Mouse (Mus musculus): ENCODE results near the gene Lin37. TPM values are rescaled to one million over a fixed set of nuclear protein-coding genes. Genes with fewer than 3 reads are reported as not detected.

Lin37 gene
- polyA plus RNA-seq, 1 experiment = 47.7 TPM

DNA sequence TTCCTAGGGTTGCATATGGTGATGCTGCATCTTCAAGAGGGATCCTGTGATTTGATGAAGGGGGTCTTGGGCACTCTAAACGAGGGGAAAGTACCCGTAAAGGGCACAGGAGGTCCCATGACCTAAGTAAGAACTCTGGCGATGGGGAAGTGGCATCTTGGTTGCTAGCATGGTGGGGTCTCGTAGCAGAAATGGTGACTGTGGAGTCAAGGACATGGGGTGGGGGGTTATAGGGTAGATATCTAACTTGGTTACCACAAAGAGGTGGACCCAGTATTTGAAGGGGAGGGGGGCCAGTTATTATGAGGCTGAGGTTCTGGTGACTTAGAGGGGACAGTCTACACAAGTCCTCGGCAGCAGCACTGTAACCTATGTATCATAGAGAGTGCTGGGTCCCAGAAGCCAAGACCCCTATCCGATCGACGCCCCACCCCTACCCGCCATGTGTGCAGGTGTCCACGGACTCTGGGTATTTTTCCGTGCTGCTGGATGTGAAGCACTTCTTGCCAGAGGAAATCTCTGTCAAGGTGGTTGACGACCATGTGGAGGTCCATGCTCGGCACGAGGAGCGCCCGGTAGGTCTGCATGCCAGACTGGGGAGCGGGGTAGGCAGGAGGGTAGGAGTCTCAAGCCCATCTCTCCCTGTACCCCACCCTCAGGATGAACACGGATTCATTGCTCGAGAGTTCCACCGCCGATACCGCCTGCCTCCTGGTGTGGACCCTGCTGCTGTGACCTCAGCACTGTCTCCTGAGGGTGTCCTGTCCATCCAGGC, 5.6 kb downstream of the Lin37 start:
- Histone ChIP-seq H3K4me1 (ENCODE audit: control insufficient read depth, insufficient read depth, low read length) (peaks cover 1% of the 10 kb centered on the region; the same call in 1 of the 2 replicates), H3K27ac (ENCODE audit: control insufficient read depth, insufficient read depth, low read depth, low read length, poor library complexity) (no peak overlapping the region), H3K4me3 (replicated peaks; ENCODE audit: control insufficient read depth, low read depth, low read length) (peak overlapping the region; percentile 40)
- no peak for TF ChIP-seq POLR2A (IDR thresholded peaks at IDR 0.05; ENCODE audit: borderline replicate concordance, control insufficient read depth, low read depth, low read length)
- TF ChIP-seq CTCF (IDR thresholded peaks at IDR 0.05; ENCODE audit: control insufficient read depth, insufficient read depth, low read length) = no peak
- WGBS = 78% methylated on average over 22 of the region's 22 CpGs

DNA sequence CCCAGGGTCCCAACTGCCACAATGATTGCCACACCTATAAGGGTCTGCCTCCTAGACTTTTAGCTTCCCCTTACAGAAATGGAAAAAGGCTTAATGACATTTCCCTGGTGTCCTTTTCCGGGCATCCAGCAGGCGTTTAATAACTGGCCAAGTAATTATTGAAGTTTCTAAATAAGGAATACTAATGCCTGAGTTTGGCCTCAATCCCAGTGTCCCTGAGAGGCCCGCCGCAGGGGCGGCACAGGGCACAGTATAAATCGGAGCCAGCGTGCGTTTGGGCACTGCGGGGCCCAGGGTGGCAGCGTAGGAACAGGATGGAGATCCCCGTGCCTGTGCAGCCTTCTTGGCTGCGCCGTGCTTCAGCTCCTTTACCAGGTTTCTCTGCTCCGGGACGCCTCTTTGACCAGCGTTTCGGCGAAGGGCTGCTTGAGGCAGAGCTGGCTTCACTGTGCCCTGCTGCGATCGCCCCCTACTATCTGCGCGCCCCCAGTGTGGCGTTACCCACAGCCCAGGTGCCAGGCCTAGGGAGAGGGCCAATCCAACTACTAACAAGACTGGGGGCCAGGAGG, 6.5 kb downstream of the Lin37 start:
- WGBS = 3% methylated on average over 23 of the region's 23 CpGs
- Histone ChIP-seq H3K4me1 (ENCODE audit: control insufficient read depth, insufficient read depth, low read length) (no peaks in the 10 kb centered on the region; the same call in 1 of the 2 replicates), H3K27ac (ENCODE audit: control insufficient read depth, insufficient read depth, low read depth, low read length, poor library complexity) (peak overlapping the region; percentile 80), H3K4me3 (replicated peaks; ENCODE audit: control insufficient read depth, low read depth, low read length) (peak overlapping the region; percentile 69)
- TF ChIP-seq CTCF (IDR thresholded peaks at IDR 0.05; ENCODE audit: control insufficient read depth, insufficient read depth, low read length) (no peak), POLR2A (IDR thresholded peaks at IDR 0.05; ENCODE audit: borderline replicate concordance, control insufficient read depth, low read depth, low read length) (no peak)

DNA sequence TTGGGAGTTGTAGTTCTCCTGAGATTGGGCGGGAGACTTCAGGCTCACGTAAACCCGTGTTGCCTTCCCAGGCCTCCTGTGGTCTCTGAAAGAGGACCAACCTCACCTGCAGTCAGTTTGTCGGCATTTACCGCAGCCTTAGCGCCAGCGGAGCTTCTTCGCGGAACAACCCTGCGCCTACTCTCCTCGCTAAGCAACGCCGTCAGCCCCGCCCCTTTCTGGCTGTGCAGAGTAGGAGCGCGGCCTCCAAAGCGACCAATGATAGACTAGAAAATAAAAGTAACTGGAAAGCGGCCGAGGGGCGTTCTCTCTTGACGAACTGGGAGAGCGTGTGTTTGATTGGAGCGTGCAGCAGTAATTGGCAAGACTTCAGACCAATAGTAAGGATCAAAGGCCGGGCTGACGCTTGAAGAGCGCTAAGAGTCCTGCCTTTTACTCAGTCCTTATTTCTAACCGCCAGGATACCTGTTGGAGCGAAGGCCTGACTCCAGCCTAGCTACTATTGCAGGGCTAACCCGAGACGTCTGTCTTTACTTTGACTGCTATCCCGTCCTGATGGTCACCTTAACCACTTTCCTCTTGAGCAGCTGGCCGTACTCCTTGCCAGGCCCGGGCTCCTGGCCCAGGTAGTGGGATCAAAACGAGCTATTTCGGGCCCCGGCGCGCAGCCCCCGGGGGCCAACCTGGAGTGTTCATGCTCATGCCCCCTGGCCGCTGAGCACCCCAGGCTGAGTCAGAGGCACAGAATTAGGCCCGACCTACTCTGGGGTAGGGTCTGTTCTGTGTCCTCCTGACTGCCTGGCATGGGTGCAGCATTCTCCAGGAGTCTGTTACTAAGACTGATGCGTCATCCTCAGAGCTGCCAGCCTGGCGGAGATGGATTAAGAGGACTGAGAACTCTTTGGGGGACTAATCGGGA, 7.3 kb downstream of the Lin37 start, which contains the start of the genes Hspb6 and Proser3:
Gene Hspb6 (plus strand): TSS at position 77 of the 919 bp plus-strand sequence.
Gene Proser3 (minus strand): TSS at position 198 of the 919 bp plus-strand sequence.
- Histone ChIP-seq H3K27ac (ENCODE audit: control insufficient read depth, insufficient read depth, low read depth, low read length, poor library complexity) (peak within 1 kb of the TSS; percentile 88), H3K4me3 (replicated peaks; ENCODE audit: control insufficient read depth, low read depth, low read length) (peak within 1 kb of the TSS; percentile 90), H3K4me1 (ENCODE audit: control insufficient read depth, insufficient read depth, low read length) (no peaks in the 10 kb centered on the region; the same call in 1 of the 2 replicates)
- TF ChIP-seq POLR2A (IDR thresholded peaks at IDR 0.05; ENCODE audit: borderline replicate concordance, control insufficient read depth, low read depth, low read length) (peak; percentile 60), CTCF (IDR thresholded peaks at IDR 0.05; ENCODE audit: control insufficient read depth, insufficient read depth, low read length) (no peak)
- under 1% methylated on average over 44 of the region's 44 CpGs for WGBS

DNA sequence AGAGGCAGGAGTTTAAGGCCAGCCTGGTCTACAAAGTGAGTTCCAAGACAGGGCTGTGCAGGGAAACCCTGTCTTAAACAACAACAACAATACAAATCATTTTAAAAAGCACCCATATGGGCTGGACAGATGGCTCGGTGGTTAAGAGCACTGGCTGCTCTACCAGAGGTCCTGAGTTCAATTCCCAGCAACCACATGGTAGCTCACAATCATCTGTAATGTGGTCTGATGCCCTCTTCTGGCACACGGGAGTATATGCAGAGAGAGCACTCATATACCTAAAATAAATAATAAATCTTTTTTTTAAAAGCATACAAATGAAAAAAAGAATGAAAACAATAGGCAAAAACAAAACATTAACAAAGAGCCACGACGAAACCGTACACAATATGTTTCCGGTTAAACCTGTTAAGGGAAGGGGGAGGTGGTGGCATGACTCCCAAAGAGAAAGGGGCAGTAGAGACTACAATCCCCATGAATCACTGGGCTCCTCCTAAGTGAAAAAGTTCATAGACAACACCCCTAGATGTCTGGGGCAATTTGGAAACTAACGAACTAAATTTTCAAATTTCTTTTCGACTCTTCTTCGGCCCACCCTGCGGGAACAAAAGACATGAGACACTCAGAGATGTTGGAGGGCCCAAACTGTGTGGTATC, 8.1 kb downstream of the Lin37 start:
- Histone ChIP-seq H3K4me3 (replicated peaks; ENCODE audit: control insufficient read depth, low read depth, low read length) (peak overlapping the region; percentile 90), H3K27ac (ENCODE audit: control insufficient read depth, insufficient read depth, low read depth, low read length, poor library complexity) (peak overlapping the region; percentile 88), H3K4me1 (ENCODE audit: control insufficient read depth, insufficient read depth, low read length) (no peaks in the 10 kb centered on the region; the same call in 1 of the 2 replicates)
- TF ChIP-seq POLR2A (IDR thresholded peaks at IDR 0.05; ENCODE audit: borderline replicate concordance, control insufficient read depth, low read depth, low read length) (no peak), CTCF (IDR thresholded peaks at IDR 0.05; ENCODE audit: control insufficient read depth, insufficient read depth, low read length) (0 out of 2 replicates have a peak, but pooled peaks have one; percentile 7)
- WGBS = under 1% methylated on average over 10 of the region's 10 CpGs

DNA sequence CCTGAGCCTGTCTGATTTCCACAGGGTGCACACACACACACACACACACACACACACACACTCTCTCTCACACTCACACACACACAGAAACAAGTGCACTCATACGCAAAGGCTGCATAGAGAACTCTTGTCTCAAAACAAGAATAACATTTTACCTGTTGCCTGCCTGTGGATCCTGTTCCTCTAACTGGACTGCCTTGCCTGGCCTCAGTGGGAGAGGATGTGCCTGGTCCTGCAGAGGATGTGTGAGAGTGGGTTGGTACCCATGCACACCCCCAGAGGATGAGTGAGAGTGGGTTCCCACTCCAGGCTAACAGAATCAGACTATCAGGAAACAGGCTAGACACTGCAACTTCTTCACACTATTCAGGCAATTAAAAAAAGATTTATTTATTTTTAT, 9.0 kb downstream of the Lin37 start:
- TF ChIP-seq CTCF (IDR thresholded peaks at IDR 0.05; ENCODE audit: control insufficient read depth, insufficient read depth, low read length) (no peak), POLR2A (IDR thresholded peaks at IDR 0.05; ENCODE audit: borderline replicate concordance, control insufficient read depth, low read depth, low read length) (no peak)
- Histone ChIP-seq H3K4me3 (replicated peaks; ENCODE audit: control insufficient read depth, low read depth, low read length) (no peak overlapping the region), H3K27ac (ENCODE audit: control insufficient read depth, insufficient read depth, low read depth, low read length, poor library complexity) (no peak overlapping the region), H3K4me1 (ENCODE audit: control insufficient read depth, insufficient read depth, low read length) (no peaks in the 10 kb centered on the region; the same call in 1 of the 2 replicates)
- 89% methylated on average over 1 of the region's 1 CpGs for WGBS

DNA sequence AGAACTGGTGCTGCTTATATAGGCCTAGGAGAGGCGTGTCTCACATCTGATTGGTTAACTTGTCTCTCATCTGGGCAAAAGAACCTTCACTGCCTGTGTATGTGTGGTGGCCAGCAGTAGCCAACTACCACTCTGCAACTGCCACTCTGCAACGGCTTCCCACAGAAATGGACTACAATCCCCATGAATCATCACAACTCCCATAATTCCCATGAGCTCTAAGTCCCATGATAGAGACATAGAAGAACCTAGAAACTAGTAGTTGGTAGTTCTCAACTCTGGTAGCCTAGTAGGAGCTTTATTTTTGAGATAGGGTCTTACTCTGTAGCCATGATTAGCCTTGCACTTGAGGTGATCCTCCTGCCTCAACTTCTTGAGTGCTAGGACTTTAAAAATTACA, 9.8 kb downstream of the Lin37 start:
- Histone ChIP-seq H3K4me1 (ENCODE audit: control insufficient read depth, insufficient read depth, low read length) (no peaks in the 10 kb centered on the region; the same call in 1 of the 2 replicates), H3K27ac (ENCODE audit: control insufficient read depth, insufficient read depth, low read depth, low read length, poor library complexity) (no peak overlapping the region), H3K4me3 (replicated peaks; ENCODE audit: control insufficient read depth, low read depth, low read length) (no peak overlapping the region)
- WGBS = 79% methylated on average over 2 of the region's 2 CpGs
- TF ChIP-seq POLR2A (IDR thresholded peaks at IDR 0.05; ENCODE audit: borderline replicate concordance, control insufficient read depth, low read depth, low read length) (no peak), CTCF (IDR thresholded peaks at IDR 0.05; ENCODE audit: control insufficient read depth, insufficient read depth, low read length) (no peak)

DNA sequence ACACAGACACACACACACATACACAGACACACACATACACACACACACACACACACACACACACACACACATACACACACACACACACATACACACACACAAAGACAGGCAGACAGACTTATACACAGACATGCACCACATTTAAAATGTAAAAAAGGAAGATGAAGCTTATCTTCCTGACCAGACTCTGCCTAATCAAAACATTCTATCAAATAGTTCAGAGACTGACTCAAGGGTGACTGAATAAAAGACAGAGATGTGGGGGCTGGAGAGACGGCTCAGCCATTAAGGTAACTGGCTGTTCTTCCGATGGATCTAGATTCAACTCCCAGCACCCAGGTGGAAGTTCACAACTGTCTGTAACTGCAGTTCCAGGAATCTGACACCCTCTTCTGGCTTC, 15.3 kb downstream of the Lin37 start:
- Histone ChIP-seq H3K4me3 (replicated peaks; ENCODE audit: control insufficient read depth, low read depth, low read length) (no peak overlapping the region), H3K4me1 (ENCODE audit: control insufficient read depth, insufficient read depth, low read length) (no peaks in the 10 kb centered on the region; the same call in 1 of the 2 replicates), H3K27ac (ENCODE audit: control insufficient read depth, insufficient read depth, low read depth, low read length, poor library complexity) (no peak overlapping the region)
- no peak for TF ChIP-seq CTCF (IDR thresholded peaks at IDR 0.05; ENCODE audit: control insufficient read depth, insufficient read depth, low read length)
- no peak for TF ChIP-seq POLR2A (IDR thresholded peaks at IDR 0.05; ENCODE audit: borderline replicate concordance, control insufficient read depth, low read depth, low read length)
- WGBS = 68% methylated on average over 2 of the region's 2 CpGs
